Mouse (Mus musculus): ENCODE data around the gene D3Ertd751e. TPM values are rescaled to one million over a fixed set of nuclear protein-coding genes. Genes with fewer than 3 reads are reported as not detected.

The D3Ertd751e gene
- total RNA-seq (2021) = 10 to 100 TPM; 10.4 to 16.1 TPM
- long read RNA-seq, experiment 1, partial matches to known transcripts = 0 of 7 reads
- long read RNA-seq, experiment 1, other reads (novel, unspliced or antisense) = 4 of 7 reads
- long read RNA-seq, experiment 2, partial matches to known transcripts = 0 of 1 reads
- long read RNA-seq, experiment 2, other reads (novel, unspliced or antisense) = 0 of 1 reads

GRCm38 (mm10) chr3:41742278-41742934 is at the start of gene D3Ertd751e, which contains the start of gene Sclt1:
D3Ertd751e (plus strand) TSS chr3:41742611.
Sclt1 (minus strand) TSS chr3:41742514.
- DNase-seq = peak; percentile 98

- DNase-seq = no peak
Observed at GRCm38 (mm10) chr3:41695681-41696080, 46.7 kb upstream of the D3Ertd751e start.

DNA sequence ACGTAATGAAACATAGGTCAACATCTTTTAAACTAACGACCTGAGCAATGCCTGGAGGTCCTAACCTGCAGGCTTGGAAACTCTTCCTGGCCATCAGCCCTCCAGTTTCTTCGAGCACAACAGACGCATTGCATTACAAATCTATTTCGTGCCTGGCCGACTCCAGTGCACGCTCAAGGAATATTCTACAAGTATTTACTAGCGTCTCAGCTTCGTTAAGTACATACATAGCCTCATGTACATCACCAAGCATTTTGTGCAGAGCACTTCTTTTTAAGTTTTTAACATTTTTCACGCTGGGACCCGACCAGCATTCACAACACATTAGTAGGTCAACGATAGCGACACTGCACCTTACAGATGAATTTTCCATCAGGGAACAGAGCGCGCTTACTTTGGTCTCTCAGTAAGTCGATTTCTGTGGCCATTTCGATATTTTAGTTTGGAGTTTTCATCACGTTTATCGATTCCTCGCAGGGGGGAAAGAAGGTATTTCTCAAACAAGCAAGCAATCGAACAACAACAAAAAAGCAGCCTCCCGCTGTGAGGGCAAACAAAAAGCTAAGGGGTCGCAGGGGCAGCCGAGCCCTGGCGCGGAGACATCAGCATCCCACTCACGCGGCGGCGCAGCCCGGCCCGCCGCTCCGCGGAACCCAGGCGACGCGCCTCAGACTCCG is 672 bp upstream of the D3Ertd751e start:
- DNase-seq = peak; percentile 2 to 5

GRCm38 (mm10) chr3:41743436-41743835 is 1.0 kb downstream of the D3Ertd751e start:
- DNase-seq = peak in 1 of 2 experiments; percentile 27

GRCm38 (mm10) chr3:41754556-41754955 is 12.1 kb downstream of the D3Ertd751e start:
- no peak for DNase-seq

DNA sequence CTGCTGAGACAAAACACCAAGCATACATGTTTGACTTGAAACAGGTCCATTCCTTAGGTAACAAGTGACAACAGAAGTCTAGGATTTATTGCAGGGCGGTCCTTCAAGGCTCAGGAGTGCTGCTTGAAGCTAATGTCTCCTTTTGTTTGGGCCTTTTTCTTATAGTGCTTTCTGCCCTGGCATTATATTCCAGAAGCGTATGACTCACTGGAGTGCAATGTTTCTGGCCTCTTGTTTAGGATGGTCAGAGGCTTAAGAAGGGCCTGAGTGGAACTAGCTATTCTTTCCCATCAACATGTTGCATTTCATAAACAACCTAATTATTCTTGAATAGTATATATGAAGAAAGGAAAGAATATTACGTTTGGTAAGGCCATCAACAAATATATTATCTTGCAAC is 19.7 kb downstream of the D3Ertd751e start:
- no peak for DNase-seq

DNA sequence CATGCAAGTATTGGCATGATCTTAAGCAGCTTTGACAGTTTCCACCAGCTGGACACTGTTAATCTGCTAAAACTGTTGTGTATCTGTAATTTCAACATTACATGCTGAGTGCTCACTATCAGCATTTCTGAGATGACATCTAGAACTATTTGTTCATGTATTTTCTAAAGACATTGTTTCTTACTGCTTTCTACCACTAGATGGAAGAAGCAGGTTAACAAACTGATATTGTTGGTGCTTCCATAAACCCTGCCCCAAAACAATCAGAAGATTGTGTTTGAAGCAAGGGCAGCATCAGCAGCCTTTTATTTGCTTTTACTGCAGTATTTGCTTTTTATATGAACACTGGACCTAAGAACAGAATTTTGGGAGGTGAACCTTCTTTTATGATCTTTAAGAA is 70.0 kb downstream of the D3Ertd751e start:
- no peak for DNase-seq

Other genes with a start within 250 kb of the D3Ertd751e start
- 10 to 100 TPM; 51.2 to 51.4 TPM for gene Jade1, start 186.9 kb upstream of the D3Ertd751e start, total RNA-seq (2021)
- 1 to 10 TPM; 8.0 to 8.5 TPM for gene Sclt1, start 97 bp upstream of the D3Ertd751e start, total RNA-seq (2021)

Data from adrenal gland, postnatal 36 days (tissue).